16 mouse cellular contexts compared by ENCODE assay signal in the genomic region with DNA sequence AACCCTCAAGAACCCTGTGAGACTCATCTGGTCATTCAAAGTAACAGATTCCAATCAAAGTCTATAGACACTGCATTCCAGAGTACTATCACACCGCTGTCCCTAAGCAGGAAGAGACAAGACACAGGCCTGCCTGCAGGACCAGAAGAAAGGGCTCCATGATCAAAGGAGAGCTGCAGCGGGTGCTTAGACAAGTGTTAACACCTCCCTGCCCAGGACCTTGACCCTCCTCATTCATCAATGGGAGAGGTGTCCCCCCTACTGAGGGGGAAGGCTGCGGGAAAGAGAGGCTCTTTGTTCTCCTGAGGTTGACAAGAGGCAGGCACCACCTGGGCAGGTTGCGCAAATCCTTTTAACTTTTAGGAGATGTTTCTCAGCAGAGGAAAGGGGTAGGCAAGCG. TPM values are rescaled to one million over a fixed set of nuclear protein-coding genes. Genes with fewer than 3 reads are reported as not detected.
DNase-seq lines count a peak whose midpoint lies in the region; ATAC-seq and TF ChIP-seq lines count a peak whose summit lies in the region.
"Had no signal": no experiment of that assay in that cellular context is flagged by ENCODE, and none has a peak within 500 bp of the region (broad histone marks: within the 10 kb centered on the region; RNA-seq: fewer than 3 reads in every experiment).

No protein-coding gene starts in this region.

- no peak overlapping the region for H3K4me3 ChIP-seq in forebrain, embryonic 13.5 days
- no peak overlapping the region for H3K4me3 ChIP-seq in forebrain, embryonic 16.5 days (replicated peaks; ENCODE audit: low read length)
- H3K4me3 ChIP-seq in lung, embryonic 16.5 days (ENCODE audit: low read length), result no peak overlapping the region
- H3K4me3 ChIP-seq in embryonic facial prominence, embryonic 12.5 days, result no peak overlapping the region
- H3K4me3 ChIP-seq in midbrain, postnatal 0 days (ENCODE audit: low read depth, low read length), result no peak overlapping the region
- H3K4me3 ChIP-seq: embryonic facial prominence, embryonic 13.5 days; gastrocnemius, adult 2 months; limb, embryonic 12.5 days; myocyte had no signal

- peaks cover 32% of the 10 kb centered on the region for H3K4me1 ChIP-seq in forebrain, embryonic 13.5 days
- H3K4me1 ChIP-seq in forebrain, embryonic 16.5 days (replicated peaks; ENCODE audit: control insufficient read depth, insufficient read depth, low read length), result peaks cover 7% of the 10 kb centered on the region
- H3K4me1 ChIP-seq in lung, embryonic 16.5 days (replicated peaks; ENCODE audit: control insufficient read depth, insufficient read depth, low read length), result peaks cover 10% of the 10 kb centered on the region
- peaks cover 23% of the 10 kb centered on the region for H3K4me1 ChIP-seq in embryonic facial prominence, embryonic 12.5 days
- peaks cover 4% of the 10 kb centered on the region; the same call in 1 of the 2 replicates for H3K4me1 ChIP-seq in midbrain, postnatal 0 days (ENCODE audit: insufficient read depth, low read length)

- no peak overlapping the region for H3K27ac ChIP-seq in forebrain, embryonic 13.5 days
- H3K27ac ChIP-seq in forebrain, embryonic 16.5 days (ENCODE audit: low read length), result no peak overlapping the region
- H3K27ac ChIP-seq in lung, embryonic 16.5 days (ENCODE audit: low read length), result no peak overlapping the region
- 0 out of 2 replicates have a peak overlapping the region, but pooled peaks have one; percentile 3 for H3K27ac ChIP-seq in embryonic facial prominence, embryonic 12.5 days
- H3K27ac ChIP-seq in midbrain, postnatal 0 days (ENCODE audit: low read depth, low read length), result no peak overlapping the region
- H3K27ac ChIP-seq: gastrocnemius, adult 2 months had no signal

- WGBS in forebrain, embryonic 13.5 days, result 36% methylated on average over 5 of the region's 5 CpGs
- 47% methylated on average over 5 of the region's 5 CpGs for WGBS in forebrain, embryonic 16.5 days
- 36% methylated on average over 5 of the region's 5 CpGs for WGBS in lung, embryonic 16.5 days
- 37% methylated on average over 5 of the region's 5 CpGs for WGBS in embryonic facial prominence, embryonic 12.5 days
- WGBS in midbrain, postnatal 0 days, result 31% methylated on average over 5 of the region's 5 CpGs

- peaks cover 15% of the 10 kb centered on the region for H3K9me3 ChIP-seq in forebrain, embryonic 13.5 days (replicated peaks)
- H3K9me3 ChIP-seq in forebrain, embryonic 16.5 days (ENCODE audit: control insufficient read depth, low read length), result peaks cover 5% of the 10 kb centered on the region
- H3K9me3 ChIP-seq in lung, embryonic 16.5 days (ENCODE audit: control insufficient read depth, low read length), result peaks cover 6% of the 10 kb centered on the region
- H3K9me3 ChIP-seq in embryonic facial prominence, embryonic 12.5 days, result peaks cover 12% of the 10 kb centered on the region; the same call in 1 of the 2 replicates
- H3K9me3 ChIP-seq in midbrain, postnatal 0 days (ENCODE audit: low read length), result no peaks in the 10 kb centered on the region

- no peak for TF ChIP-seq CTCF in midbrain, postnatal 0 days (IDR thresholded peaks at IDR 0.05)

- H3K36me3 ChIP-seq in forebrain, embryonic 13.5 days (ENCODE audit: poor library complexity, severe bottlenecking), result peaks cover 58% of the 10 kb centered on the region
- peaks cover 22% of the 10 kb centered on the region for H3K36me3 ChIP-seq in forebrain, embryonic 16.5 days (ENCODE audit: control insufficient read depth, insufficient read depth)
- peaks cover 18% of the 10 kb centered on the region for H3K36me3 ChIP-seq in lung, embryonic 16.5 days (ENCODE audit: control insufficient read depth, insufficient read depth, low read length)
- peaks cover 43% of the 10 kb centered on the region for H3K36me3 ChIP-seq in embryonic facial prominence, embryonic 12.5 days
- peaks cover 14% of the 10 kb centered on the region for H3K36me3 ChIP-seq in midbrain, postnatal 0 days (ENCODE audit: insufficient read depth, low read length)

- ATAC-seq in forebrain, embryonic 13.5 days, result peak; percentile 14; the same call in 1 of the 2 replicates
- no peak for ATAC-seq in forebrain, embryonic 16.5 days
- peak; percentile 23; the same call in 1 of the 2 replicates for ATAC-seq in lung, embryonic 16.5 days (ENCODE audit: low read depth)
- ATAC-seq in embryonic facial prominence, embryonic 12.5 days (ENCODE audit: insufficient number of reproducible peaks, insufficient read depth, low FRiP score, low TSS enrichment), result no peak
- ATAC-seq in midbrain, postnatal 0 days (ENCODE audit: low FRiP score), result peak; percentile 41; the same call in 1 of the 2 replicates
- ATAC-seq in inflammation-experienced regulatory T-cells, adult 6 months, result no peak
- ATAC-seq: lung, postnatal 0 days had no signal

- no peaks in the 10 kb centered on the region for H3K27me3 ChIP-seq in forebrain, embryonic 13.5 days
- no peaks in the 10 kb centered on the region for H3K27me3 ChIP-seq in forebrain, embryonic 16.5 days (replicated peaks; ENCODE audit: control insufficient read depth, insufficient read depth, low read length)
- H3K27me3 ChIP-seq in lung, embryonic 16.5 days (ENCODE audit: control insufficient read depth, insufficient read depth, low read depth, low read length), result no peaks in the 10 kb centered on the region
- H3K27me3 ChIP-seq in embryonic facial prominence, embryonic 12.5 days, result no peaks in the 10 kb centered on the region
- no peaks in the 10 kb centered on the region for H3K27me3 ChIP-seq in midbrain, postnatal 0 days (ENCODE audit: insufficient read depth, low read length)
- H3K27me3 ChIP-seq: embryonic facial prominence, embryonic 13.5 days; limb, embryonic 12.5 days had no signal

- DNase-seq in lung, postnatal 25 days (ENCODE audit: low spot score), result no peak
- DNase-seq in midbrain, postnatal 0 days (ENCODE audit: low spot score), result no peak
- no peak for DNase-seq in gastrocnemius, adult 18-20 months (ENCODE audit: low spot score)
- DNase-seq: cerebellum, adult 11 months; gastrocnemius, adult 2 months; heart, postnatal 4 days; right cerebral cortex, adult 18-20 months had no signal

- H3K9ac ChIP-seq in forebrain, embryonic 13.5 days, result no peak overlapping the region
- no peak overlapping the region for H3K9ac ChIP-seq in forebrain, embryonic 16.5 days (replicated peaks; ENCODE audit: low read depth, low read length)
- H3K9ac ChIP-seq in lung, embryonic 16.5 days (ENCODE audit: low read length), result no peak overlapping the region
- H3K9ac ChIP-seq in embryonic facial prominence, embryonic 12.5 days, result no peak overlapping the region
- no peak overlapping the region for H3K9ac ChIP-seq in midbrain, postnatal 0 days (replicated peaks; ENCODE audit: low read length, poor library complexity, severe bottlenecking)
- H3K9ac ChIP-seq: embryonic facial prominence, embryonic 13.5 days; limb, embryonic 12.5 days had no signal

- H3K4me2 ChIP-seq in forebrain, embryonic 13.5 days, result no peak overlapping the region
- H3K4me2 ChIP-seq in forebrain, embryonic 16.5 days (ENCODE audit: low read length), result no peak overlapping the region
- H3K4me2 ChIP-seq in lung, embryonic 16.5 days (ENCODE audit: low read depth, low read length), result no peak overlapping the region
- no peak overlapping the region for H3K4me2 ChIP-seq in embryonic facial prominence, embryonic 12.5 days (replicated peaks)
- no peak overlapping the region for H3K4me2 ChIP-seq in midbrain, postnatal 0 days (ENCODE audit: low read depth, low read length, poor library complexity, severe bottlenecking)
- H3K4me2 ChIP-seq: embryonic facial prominence, embryonic 13.5 days; limb, embryonic 12.5 days had no signal

RNA-seq across cellular contexts. Expression of a gene that starts 51.5 kb away (rescaled TPM):
- polyA plus RNA-seq in forebrain, embryonic 13.5 days (2015; fragmentation: Nextera tagmentation; extraction: Ambion mirVana), result 10.3 and 11.1 TPM in 2 replicates
- 11.2 and 11.5 TPM in 2 replicates for polyA plus RNA-seq in forebrain, embryonic 16.5 days (2015; fragmentation: Nextera tagmentation; extraction: Ambion mirVana)
- polyA plus RNA-seq in lung, embryonic 16.5 days (2015; fragmentation: Nextera tagmentation; extraction: Ambion mirVana), result 16.2 and 16.5 TPM in 2 replicates
- polyA plus RNA-seq in embryonic facial prominence, embryonic 12.5 days (2016; fragmentation: Nextera tagmentation; extraction: Ambion mirVana), result 23.8 and 25.0 TPM in 2 replicates
- 12.8 and 14.4 TPM in 2 replicates for total RNA-seq in midbrain, postnatal 0 days (2014; rRNA removed)
- 3.2 and 3.9 TPM in 2 replicates for polyA plus RNA-seq in midbrain, postnatal 0 days (2015; fragmentation: Nextera tagmentation; extraction: Ambion mirVana)
- under 1 TPM in 1 of 3 experiments, not detected in 2; 0.43 TPM for polyA plus RNA-seq in inflammation-experienced regulatory T-cells, adult 6 months (2017; shearing (Covaris generic))
- total RNA-seq in gastrocnemius, adult 18-20 months (2021), result under 1 TPM; 0.17 to 0.32 TPM

Comparison
In these comparisons a context has a peak if more than half of its experiments do, and no peak if none do; other contexts are left out.
1. ATAC-seq: peak in forebrain, embryonic 13.5 days (single experiment), lung, embryonic 16.5 days (single experiment) and midbrain, postnatal 0 days (single experiment); none in forebrain, embryonic 16.5 days (single experiment), embryonic facial prominence, embryonic 12.5 days (single experiment) and inflammation-experienced regulatory T-cells, adult 6 months (single experiment).